Mouse (Mus musculus) heart, postnatal 25 days (tissue): ENCODE results near the gene Gramd1b. TPM values are rescaled to one million over a fixed set of nuclear protein-coding genes. Genes with fewer than 3 reads are reported as not detected.

ENCODE experiments used
- DNase-seq: peaks from one replicate; pipeline ENCODE4 v3.0.0; 2022; ENCODE audit warnings: low spot score
- intact Hi-C: fragments of 180-260 bp; cut with DNase I; formaldehyde crosslinking; loops from one replicate; pipeline ENCODE4 v1.15.1; 2025
- total RNA-seq, 2 experiments: library from RNA; stranded (reverse); gene quantifications; 2 replicates each; pipeline ENCODE4 v1.2.3; 2021

Gramd1b gene
- total RNA-seq, 2 experiments from 2014 or later, result 19.1 to 20.2 TPM

- intact Hi-C loops, result no loop called here
Measured at GRCm38 (mm10) chr9:40409071-40409470, 122.1 kb downstream of the Gramd1b start.

DNA sequence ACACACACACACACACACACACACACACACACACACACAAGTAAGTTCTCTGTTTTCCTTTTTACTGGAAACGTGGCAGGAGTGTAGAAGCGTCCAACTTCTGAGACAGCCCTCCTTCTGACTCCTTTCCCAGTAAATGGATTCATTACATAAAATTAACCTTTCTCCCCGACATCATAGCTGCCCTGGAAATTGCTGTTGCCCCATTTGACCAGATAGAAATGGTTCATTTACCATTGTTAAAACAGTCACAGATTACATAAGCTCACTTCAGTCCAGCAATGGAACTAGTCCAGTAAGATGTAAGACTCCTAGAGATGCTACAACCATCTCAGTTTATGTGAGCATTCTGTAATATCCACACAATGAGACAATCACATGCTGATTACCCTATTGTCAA lies 122.8 kb downstream of the Gramd1b start:
- no peak for DNase-seq

More at GRCm38 (mm10) chr9:40409071-40409470, 122.1 kb downstream of the Gramd1b start:
- DNase-seq, result no peak

DNA sequence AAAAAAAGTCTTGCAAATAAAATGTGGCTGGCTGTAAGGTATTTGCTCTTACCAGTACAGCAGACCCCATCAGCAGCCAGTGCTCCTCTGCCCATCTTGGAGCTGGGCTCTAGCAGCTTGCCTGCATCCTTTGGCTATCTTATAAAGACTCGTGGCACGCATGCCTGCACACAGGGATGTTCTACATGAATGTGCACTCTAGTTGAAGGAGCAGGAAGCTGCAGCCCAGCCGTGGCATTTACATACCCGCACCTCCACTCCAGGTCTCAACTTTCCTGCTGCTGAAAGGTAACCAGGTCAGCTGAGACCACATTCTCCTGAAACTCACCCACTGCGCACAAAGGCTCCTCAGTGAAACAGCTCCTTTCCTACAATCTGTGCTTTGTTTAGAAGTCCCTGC lies 123.3 kb downstream of the Gramd1b start:
- intact Hi-C loops, result no loop called here
- DNase-seq, result no peak

More for the DNA sequence above, 122.8 kb downstream of the Gramd1b start:
- intact Hi-C loops, result no loop called here

- intact Hi-C loops, result no loop called here
- DNase-seq, result no peak
Measured at GRCm38 (mm10) chr9:40405804-40406203, 125.4 kb downstream of the Gramd1b start.

GRCm38 (mm10) chr9:40405263-40405662 lies 125.9 kb downstream of the Gramd1b start:
- intact Hi-C loops, result no loop called here
- DNase-seq, result no peak

- intact Hi-C loops, result no loop called here
- DNase-seq, result no peak
Measured at GRCm38 (mm10) chr9:40404637-40405036, 126.5 kb downstream of the Gramd1b start.

GRCm38 (mm10) chr9:40403750-40404149 lies 127.4 kb downstream of the Gramd1b start:
- no peak for DNase-seq
- intact Hi-C loops, result no loop called here

DNA sequence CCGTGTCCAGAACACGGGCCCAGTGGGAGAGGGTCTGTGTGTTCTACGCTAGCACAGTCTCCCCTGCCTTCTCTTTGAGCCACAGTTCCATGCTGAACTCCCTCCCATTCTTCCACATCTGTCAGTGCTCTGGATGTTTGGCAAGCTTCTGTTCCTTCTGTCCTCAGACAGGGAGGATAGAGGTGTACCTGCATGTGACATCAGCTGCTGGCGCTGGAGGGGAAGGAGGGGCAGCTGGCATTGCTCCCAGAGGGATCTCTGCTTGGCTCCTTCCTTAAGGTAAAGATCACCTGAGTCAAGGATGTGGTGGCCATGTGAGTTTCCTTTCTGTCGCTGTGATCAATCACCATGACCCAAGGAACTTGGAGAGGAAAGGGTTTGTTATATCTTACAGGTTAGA lies 129.4 kb downstream of the Gramd1b start:
- intact Hi-C loops, result no loop called here
- DNase-seq, result no peak

- intact Hi-C loops, result no loop called here
- DNase-seq, result no peak
Measured at GRCm38 (mm10) chr9:40400854-40401253, 130.3 kb downstream of the Gramd1b start.

- no peak for DNase-seq
- intact Hi-C loops, result no loop called here
Measured at GRCm38 (mm10) chr9:40400171-40400570, 131.0 kb downstream of the Gramd1b start.

- intact Hi-C loops, result no loop called here
- no peak for DNase-seq
Measured at GRCm38 (mm10) chr9:40399359-40399932, 131.7 kb downstream of the Gramd1b start.

DNA sequence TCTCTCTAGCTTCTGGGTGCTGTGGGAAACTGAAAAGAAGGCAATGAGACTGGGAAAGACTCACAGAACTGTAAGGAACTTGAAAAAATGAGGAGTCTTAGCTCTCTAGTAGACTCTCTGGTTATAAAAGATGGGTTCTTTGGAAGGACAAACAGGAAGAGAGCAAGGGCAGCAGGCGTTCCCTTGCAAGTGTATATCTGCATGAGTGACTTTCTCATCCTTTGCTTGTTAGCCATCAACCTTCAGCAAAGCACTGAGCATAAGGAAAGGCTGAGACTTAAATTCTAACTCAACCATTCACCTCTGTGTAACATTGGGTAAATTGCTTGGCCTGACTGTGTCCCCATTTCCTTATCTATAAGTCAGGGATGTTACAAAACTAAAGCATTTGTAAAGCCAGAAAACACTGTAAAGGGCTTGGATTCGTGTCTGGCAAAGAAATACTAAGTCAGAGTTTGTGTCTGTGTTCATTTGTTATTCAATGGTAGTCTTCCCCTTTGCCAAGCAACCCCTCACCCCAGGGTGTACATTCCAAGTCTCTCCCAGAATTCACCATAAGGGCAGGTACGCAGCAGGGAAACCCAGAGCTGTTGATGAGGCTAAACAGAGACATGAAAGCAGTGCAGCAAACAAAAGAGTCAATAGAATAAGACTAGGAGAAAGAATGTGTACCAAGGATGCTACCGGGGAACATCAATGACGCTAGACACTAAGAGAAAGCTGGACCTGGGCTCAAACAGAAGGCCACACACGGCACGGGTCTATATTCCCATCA lies 133.5 kb downstream of the Gramd1b start:
- intact Hi-C loops, result no loop called here
- no peak for DNase-seq

- intact Hi-C loops, result no loop called here
- no peak for DNase-seq
Measured at GRCm38 (mm10) chr9:40397036-40397435, 134.1 kb downstream of the Gramd1b start.

DNA sequence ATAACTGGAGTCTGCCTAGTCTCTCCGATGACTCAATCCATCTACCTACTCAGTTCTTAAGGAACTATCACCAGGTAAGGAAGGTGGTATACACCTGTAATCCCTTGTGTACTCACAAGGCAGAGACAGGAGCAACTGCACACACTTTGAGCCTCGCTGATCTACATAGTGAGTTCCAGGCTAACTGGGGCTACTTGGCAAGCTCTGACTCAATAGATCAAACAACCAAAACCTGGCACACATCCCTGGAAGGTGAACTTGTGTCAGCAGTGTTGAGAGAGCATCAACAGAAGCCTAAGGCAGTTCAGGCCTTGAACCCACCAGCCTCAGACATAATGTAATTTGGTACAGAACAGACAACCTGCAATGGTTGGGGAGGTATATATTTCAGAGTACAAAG lies 135.0 kb downstream of the Gramd1b start:
- no peak for DNase-seq
- intact Hi-C loops, result no loop called here

DNA sequence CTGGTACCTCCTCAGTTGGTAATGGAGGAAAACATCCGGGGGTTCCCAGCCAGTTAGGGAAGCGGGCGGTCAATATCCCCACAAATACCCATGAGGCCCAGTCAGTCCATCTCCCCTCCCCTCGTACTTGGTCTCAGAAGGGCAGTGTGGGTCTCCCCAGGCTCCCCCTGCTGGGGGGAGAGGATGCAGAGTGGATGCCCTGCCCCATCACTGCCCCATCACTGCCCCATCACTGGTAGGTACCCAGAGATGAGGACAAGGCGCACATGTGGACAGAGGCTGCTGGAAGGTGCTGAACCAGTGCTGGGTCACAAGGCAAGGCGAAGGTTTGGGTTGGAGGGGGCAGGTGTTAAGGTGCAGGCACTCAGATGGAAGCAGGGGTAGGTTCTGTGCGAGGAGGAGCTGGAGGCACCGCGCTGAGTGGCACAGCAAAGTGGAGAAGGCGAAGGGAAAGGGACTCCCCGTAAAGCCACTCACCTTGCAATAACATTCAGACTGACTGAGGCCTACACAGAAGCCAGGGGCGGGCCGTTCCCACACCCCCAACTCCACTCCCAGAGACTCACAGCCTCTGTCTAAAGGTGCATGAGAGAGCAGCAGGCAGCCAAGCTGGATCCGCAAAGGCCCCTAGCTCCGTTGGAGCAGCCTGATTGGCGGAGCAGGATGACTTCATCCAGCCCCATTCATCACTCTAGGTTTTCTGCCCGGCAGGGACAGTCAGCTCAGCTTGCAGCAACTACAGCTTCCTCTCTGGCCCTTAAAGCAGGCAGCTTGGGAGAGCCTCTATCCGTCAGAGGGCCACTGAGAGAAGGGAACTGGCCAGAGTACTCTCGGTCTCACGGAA lies 139.1 kb downstream of the Gramd1b start:
- no peak for DNase-seq
- intact Hi-C loops, result loop anchor here (5.0 kb wide), 1 partner anchor 45 kb away; no protein-coding TSS in a partner anchor

DNA sequence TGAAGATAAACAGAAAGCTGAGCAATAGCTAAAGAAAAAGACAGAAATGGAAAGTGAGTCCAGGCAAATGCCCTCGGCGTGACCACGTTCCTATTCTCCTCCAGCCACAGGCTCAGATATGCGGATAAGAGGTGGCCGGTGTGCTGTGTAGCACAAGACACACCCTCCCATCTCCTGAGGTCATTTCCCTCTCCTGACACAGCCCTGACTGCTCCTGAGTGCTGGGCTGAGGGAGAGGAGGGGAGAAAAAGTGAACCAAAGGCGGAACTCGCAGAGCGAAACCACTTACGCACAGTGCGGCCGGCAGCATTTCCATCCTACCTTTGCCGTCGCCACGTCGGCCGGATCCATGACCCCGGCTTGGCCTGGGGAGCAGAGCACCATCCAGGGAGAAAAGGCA lies 139.8 kb downstream of the Gramd1b start:
- intact Hi-C loops, result loop anchor here (5.0 kb wide), 1 partner anchor 44 kb away; no protein-coding TSS in a partner anchor
- DNase-seq, result no peak

- DNase-seq, result no peak
- intact Hi-C loops, result loop anchor here (5.0 kb wide), 1 partner anchor 44 kb away; no protein-coding TSS in a partner anchor
Measured at GRCm38 (mm10) chr9:40390904-40391303, 140.3 kb downstream of the Gramd1b start.

- intact Hi-C loops, result loop anchor here (5.0 kb wide), 1 partner anchor 43 kb away; no protein-coding TSS in a partner anchor
- DNase-seq, result no peak
Measured at GRCm38 (mm10) chr9:40390396-40390760, 140.8 kb downstream of the Gramd1b start.

DNA sequence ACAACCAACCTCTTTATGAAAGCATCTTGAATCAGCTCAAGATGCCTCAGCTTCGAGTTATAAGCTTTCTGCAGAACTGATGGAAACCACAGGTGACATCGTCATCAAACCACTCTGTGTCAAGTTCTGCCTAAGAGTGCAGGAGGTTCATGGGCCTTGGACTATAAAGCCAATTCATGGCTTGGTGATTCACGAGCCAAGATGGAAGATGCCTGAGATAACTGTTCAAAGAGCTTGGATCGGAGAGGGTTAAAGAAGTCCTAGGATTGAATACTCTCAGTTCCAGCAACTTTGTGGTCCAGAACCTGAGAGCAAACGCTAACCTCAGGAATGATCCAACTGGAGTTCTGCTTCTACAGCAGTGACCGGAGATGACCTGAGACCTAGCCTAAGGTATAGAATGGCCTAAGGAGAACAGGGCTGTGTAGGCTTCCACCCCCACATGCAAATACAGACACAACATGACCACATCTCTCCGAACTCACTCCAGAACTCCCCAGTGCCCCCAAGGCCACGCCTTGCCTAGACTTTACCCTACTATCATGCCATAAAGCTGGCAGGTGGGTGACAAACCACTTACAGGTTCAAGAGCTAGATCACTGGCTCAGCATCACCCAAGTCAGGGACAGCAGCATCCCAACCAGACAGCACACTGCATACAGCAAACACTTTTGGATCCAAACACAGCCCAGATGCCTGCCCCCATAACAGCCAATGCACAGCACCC lies 141.4 kb downstream of the Gramd1b start:
- no peak for DNase-seq
- intact Hi-C loops, result loop anchor here (5.0 kb wide), 1 partner anchor 43 kb away; no protein-coding TSS in a partner anchor

DNA sequence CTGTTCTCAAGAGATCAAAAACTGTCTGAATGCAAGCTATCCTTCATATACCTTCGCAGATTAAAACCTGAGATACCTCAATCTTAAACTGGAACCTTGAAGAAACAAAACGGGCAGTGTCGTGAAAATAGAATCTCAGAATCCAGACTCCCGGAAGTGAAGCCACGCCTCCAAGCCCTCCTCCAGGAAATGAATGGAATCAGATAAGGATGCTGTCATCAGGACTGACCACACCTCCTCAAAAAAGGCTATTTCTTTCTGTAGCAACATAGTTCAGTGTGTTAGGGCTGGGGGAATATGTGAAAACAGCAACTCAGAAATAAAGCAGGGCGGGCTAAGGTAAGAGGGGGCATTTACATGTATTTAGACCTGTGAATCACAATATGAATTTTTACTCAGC lies 142.0 kb downstream of the Gramd1b start:
- intact Hi-C loops, result no loop called here
- DNase-seq, result no peak
